Mouse (Mus musculus) neural tube, postnatal 0 days (tissue): ENCODE measurements around the gene Tsen2. TPM values are rescaled to one million over a fixed set of nuclear protein-coding genes. Genes with fewer than 3 reads are reported as not detected.

Experiments
- polyA plus RNA-seq: library from polyadenylated mRNA; unstranded; fragments of >200 nt; fragmentation: Nextera tagmentation; extraction: Ambion mirVana; gene quantifications from 2 replicates; pipeline ENCODE4 v1.2.1, GENCODE M21; 2015

Tsen2 gene
- polyA plus RNA-seq, result 29.9 and 31.4 TPM in 2 replicates

DNA sequence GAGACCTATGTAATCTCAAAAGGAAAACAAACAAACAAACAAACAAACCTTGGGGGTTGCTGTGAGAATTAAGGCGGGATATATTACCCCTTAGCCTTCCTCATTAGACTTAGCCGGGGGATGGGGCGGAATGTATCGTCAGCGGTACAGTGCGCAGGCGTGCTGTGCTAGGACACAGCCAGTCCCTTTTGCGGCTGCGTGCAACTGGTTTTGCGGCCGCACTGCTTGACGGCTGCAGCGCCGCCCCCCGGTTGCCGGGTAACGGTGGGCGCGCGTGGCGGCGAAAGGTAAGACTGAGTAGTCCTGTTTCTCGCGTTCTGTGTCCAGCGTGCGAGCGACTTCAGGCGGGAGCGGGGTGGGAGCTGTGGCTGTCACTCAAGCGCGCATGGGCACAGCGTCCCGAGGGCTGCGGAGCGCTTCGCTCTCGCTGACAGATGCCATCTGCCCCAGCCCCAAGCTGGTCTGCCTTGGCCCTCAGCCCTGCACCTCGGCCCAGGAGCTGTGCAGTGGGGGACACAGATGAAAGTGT is at the start of gene Tsen2:
TSS of gene Tsen2 (plus strand) at position 223 of the 529 bp plus-strand sequence.

DNA sequence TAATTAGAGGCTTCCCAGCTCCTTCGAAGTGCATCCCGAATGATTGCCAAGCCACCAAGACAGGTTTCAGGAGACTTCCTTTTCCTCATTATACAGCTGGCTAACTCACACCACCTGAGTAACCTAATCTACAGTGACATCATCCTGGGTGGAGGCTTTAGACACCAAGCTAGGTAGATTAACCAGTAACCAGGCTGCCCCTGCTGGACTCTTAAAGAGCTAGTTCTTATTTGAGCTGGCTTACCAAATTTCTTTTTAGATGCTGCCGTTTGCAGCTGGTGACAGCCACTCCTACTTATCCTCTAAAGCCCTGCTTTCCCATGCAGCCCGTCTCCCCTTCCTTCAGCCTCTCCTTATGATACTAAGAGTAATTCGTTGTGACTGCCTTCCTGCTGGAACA is 48.0 kb downstream of the Tsen2 start, which contains the start of gene Mkrn2os:
TSS of gene Mkrn2os (minus strand) at position 119 of the 400 bp plus-strand sequence.

DNA sequence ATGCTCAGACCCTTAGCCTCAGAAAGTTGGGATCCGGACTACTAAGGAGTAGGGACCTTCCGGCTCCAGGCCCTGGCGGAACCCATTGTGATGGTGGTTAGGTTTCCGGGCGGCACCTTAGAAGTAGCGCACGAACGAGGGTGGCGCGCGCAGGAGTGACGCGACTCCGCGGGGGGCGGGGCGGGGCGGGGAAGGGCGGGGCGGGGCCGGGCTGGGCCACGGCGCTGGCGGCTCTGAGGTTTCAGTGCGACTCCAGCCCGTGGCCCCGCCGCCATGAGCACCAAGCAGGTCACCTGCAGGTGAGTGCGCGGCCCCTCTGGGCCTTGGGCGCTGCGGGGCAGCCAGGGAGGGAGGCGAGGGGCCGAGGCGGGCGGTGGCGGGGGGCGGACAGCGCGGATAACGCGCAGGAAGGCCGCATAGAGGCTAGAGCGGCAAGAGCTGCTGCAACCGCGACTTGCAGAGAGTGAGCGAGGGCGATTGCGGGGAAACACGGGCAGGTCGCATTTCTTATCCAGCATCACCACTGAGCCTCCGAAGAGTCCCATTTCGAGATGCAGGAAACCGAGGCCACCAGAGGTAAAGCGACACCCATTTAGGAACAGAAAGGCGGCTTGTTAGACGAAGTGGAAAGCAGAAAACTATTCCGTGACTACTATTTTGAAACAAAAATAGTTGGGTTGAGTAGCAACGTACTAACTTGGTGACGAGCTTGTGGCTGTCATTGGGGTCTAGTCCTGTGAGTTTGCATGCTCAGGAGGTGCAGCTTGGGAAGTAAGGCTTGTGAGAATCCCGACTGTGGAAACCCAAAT is 57.5 kb downstream of the Tsen2 start, which contains the start of gene Mkrn2:
TSS of gene Mkrn2 (plus strand) at position 188 of the 809 bp plus-strand sequence.

Other genes with a start within 250 kb of the Tsen2 start
- gene Pparg, start 183.7 kb upstream of the Tsen2 start, polyA plus RNA-seq, result 0.64 and 0.71 TPM in 2 replicates
- gene Mkrn2os, start 47.9 kb downstream of the Tsen2 start, polyA plus RNA-seq, result 0.23 and 0.47 TPM in 2 replicates
- 35.4 and 41.0 TPM in 2 replicates for gene Mkrn2, start 57.2 kb downstream of the Tsen2 start, polyA plus RNA-seq
- 84.7 and 94.4 TPM in 2 replicates for gene Raf1, start 132.0 kb downstream of the Tsen2 start, polyA plus RNA-seq
- gene Tmem40, start 217.7 kb downstream of the Tsen2 start, polyA plus RNA-seq, result 1.4 and 2.0 TPM in 2 replicates
- 4.8 and 6.0 TPM in 2 replicates for gene Cand2, start 229.9 kb downstream of the Tsen2 start, polyA plus RNA-seq